ENCODE assay signal across 8 mouse cellular contexts in genomic region chr12:8673974-8674306, GRCm38 (mm10). TPM values are rescaled to one million over a fixed set of nuclear protein-coding genes. Genes with fewer than 3 reads are reported as not detected.
A peak's percentile ranks its signal among the peaks of the same experiment; 100 is the strongest.
DNase-seq lines count a peak whose midpoint lies in the region; ATAC-seq lines count a peak whose summit lies in the region.

TSS of gene Pum2 (plus strand) at chr12:8674134.

- no peaks in the 10 kb centered on the region for H3K27me3 ChIP-seq in hindbrain, embryonic 16.5 days (replicated peaks; ENCODE audit: control insufficient read depth, insufficient read depth, low read length)

- peaks cover 44% of the 10 kb centered on the region for H3K79me2 ChIP-seq in macrophage (ENCODE audit: inconsistent target)

- peak; percentile 95 for ATAC-seq in hindbrain, embryonic 16.5 days

- no peaks in the 10 kb centered on the region for H3K9me3 ChIP-seq in hindbrain, embryonic 16.5 days (ENCODE audit: control insufficient read depth, low read length)

- H3K4me2 ChIP-seq in hindbrain, embryonic 16.5 days (ENCODE audit: low read length), result peak within 1 kb of the TSS; percentile 91

- H3K4me3 ChIP-seq in hindbrain, embryonic 16.5 days (ENCODE audit: low read length), result peak within 1 kb of the TSS; percentile 91
- peak within 1 kb of the TSS; percentile 78 for H3K4me3 ChIP-seq in macrophage (ENCODE audit: inconsistent target)

- peaks cover 16% of the 10 kb centered on the region for H3K4me1 ChIP-seq in hindbrain, embryonic 16.5 days (ENCODE audit: control insufficient read depth, insufficient read depth, low read depth, low read length)

- WGBS in hindbrain, embryonic 16.5 days, result 1% methylated on average over 32 of the region's 41 CpGs
- 0% methylated on average over 6 of the region's 41 CpGs for WGBS in macrophage (ENCODE audit: missing documents)

- DNase-seq in T-cell, adult 2 months (ENCODE audit: low spot score), result peak; percentile 93
- DNase-seq in cerebellum, postnatal 36 days, result peak; percentile 89 to 95
- peak; percentile 89 for DNase-seq in gastrocnemius, adult 18-20 months (ENCODE audit: low spot score)
- peak; percentile 89 to 94 for DNase-seq in left cerebral cortex, adult 18-20 months (ENCODE audit: low spot score in 2 of 2)
- peak; percentile 93 for DNase-seq in right cerebral cortex, adult 18-20 months
- DNase-seq in urinary bladder, postnatal 10 days (ENCODE audit: low spot score), result peak; percentile 71

- peak within 1 kb of the TSS; percentile 100 for H3K9ac ChIP-seq in hindbrain, embryonic 16.5 days (ENCODE audit: low read depth, low read length)

- peak within 1 kb of the TSS; percentile 99 for H3K27ac ChIP-seq in hindbrain, embryonic 16.5 days (ENCODE audit: low read depth, low read length)
- H3K27ac ChIP-seq in macrophage, result peak within 1 kb of the TSS; percentile 70

- no peaks in the 10 kb centered on the region for H3K36me3 ChIP-seq in hindbrain, embryonic 16.5 days (ENCODE audit: control insufficient read depth, insufficient read depth, low read length)
- H3K36me3 ChIP-seq in macrophage (ENCODE audit: inconsistent target), result no peaks in the 10 kb centered on the region

RNA-seq across cellular contexts. Expression of gene Pum2, which starts in this region (rescaled TPM):
- total RNA-seq in gastrocnemius, adult 18-20 months (2021), result 10 to 100 TPM; 76.3 to 92.5 TPM
- 41.3 and 45.8 TPM in 2 replicates for polyA plus RNA-seq in hindbrain, embryonic 16.5 days (2015; fragmentation: Nextera tagmentation; extraction: Ambion mirVana)
- total RNA-seq in left cerebral cortex, adult 18-20 months (2021), result 100 to 1,000 TPM; 190 to 219 TPM
- 100 to 1,000 TPM; 102 to 213 (median 156) TPM for total RNA-seq in macrophage (2018; cell fraction: chromatin; rRNA removed)
- total RNA-seq in macrophage (2018; cell fraction: cytosol; rRNA removed), result 100 to 1,000 TPM in 3 of 26 experiments, 10 to 100 TPM in 23; 78.7 to 145 (median 89.1) TPM
- total RNA-seq in macrophage (2018; cell fraction: nucleus; rRNA removed), result 100 to 1,000 TPM in 23 of 26 experiments, 10 to 100 TPM in 3; 91.6 to 221 (median 127) TPM
- 61.0 to 80.1 TPM (median 72.2 TPM) in 3 replicates for polyA plus RNA-seq in macrophage (2018)

Comparison
In these comparisons a context has a peak if more than half of its experiments do, and no peak if none do; other contexts are left out.
1. Peak in every context shown above with its lines: DNase-seq, ATAC-seq, H3K4me3 ChIP-seq and H3K27ac ChIP-seq.